Mouse (Mus musculus) kidney, postnatal 10 days (tissue): ENCODE data around the gene Polr3c.
"Not testable (repeated sequence)": the region's sequence is repeated elsewhere in the genome, so short reads cannot be mapped to it uniquely, and the experiment has no call there.

Experiments
- DNase-seq: peaks from one replicate; pipeline ENCODE4 v3.0.0; 2021; ENCODE audit warnings: mixed read lengths

Gene Polr3c

DNA sequence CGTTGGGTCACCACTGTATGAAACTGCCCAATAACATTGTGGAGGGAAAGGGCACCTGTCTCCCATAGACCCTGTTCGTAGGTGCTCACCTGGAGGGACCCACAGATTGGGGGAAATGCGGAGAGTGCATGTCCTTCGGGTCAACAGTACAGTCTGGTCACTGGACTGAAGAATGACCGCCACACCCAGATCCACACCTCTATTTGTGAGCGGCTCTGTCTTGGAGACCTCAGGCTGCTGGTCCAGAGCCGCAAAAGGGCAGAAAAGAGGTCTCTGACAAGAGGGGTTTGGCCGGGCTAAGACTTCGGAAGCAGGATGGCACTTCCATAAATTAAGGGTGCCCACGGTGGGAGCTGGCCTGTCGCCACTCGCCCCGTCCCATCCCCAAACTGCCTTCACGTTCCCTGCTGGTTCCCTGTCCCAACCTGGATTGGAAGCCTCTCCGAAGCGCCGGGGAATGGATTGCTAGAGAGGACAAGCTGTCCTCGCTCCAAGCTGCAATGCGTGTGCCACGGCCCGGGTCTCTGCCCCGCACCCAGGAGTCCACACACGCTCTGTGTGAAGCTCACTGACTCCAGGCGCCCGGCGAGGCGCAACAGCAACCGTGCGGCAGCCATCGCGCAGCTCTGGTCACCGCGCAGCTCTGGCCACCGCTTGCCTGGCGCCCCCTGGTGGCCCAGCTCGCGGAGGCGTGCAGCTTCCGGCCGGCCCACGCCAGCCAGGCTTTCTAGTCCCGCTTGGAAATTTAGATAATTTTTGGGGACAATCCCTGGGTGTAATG, 19.3 kb downstream of the Polr3c start, which contains the start of gene Nudt17:
TSS of gene Nudt17 (minus strand) at position 660 of the 781 bp plus-strand sequence.
- peak; percentile 93 for DNase-seq

DNA sequence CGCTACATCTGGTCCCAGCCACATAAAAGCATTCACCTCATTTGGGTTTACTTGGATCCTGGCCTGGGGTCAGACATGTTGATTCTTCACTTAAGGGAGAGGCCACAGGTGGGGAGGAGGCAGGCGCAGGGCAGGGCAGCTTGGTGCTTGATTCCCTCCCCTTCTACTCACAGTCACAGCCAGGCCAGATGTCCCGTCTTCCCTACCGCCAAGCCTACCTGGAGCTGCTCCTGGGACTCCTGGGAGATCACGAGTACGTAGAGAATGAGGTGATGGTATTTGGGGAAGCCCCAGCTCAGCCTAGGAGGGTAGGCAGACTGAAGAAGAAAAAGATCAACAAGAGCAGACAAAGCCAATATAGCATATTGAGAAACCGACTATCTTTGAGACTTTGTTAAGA, 20.4 kb downstream of the Polr3c start:
- DNase-seq = no peak

DNA sequence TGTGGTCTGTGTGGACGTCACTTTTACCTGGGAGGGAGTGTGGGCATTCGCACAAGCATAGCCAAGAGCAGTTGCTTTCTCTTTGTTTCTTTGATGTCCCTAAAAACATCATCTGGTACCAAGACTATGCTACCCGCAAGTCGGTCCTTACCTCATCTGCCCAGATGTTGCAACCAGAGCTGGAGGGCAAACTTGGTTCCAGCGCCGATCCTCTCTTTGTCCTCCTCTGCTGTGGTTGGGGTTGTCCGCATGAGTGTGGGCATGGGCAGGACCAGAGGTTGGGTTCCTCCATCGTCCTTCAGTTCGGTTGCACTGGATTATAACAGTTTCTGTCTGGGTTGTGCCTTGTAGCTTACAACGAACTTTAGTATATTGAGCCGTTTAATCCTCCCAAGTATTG, 21.2 kb downstream of the Polr3c start:
- DNase-seq = no peak

DNA sequence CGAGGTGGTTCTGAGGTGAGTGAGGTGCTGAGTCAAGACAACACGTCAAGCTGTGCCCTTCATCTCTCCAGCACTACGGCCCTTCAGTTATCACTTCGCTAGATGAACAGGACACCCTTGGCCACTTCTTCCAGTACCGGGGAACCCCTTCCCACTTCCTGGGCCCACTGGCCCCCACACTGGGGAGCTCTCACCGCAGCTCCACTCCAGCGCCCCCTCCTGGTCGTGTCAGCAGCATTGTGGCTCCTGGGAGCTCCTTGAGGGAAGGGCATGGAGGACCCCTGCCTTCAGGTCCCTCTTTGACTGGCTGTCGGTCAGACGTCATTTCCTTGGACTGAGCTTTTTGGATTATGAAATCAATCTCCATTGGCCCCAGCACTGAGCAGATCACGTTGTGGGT, 22.6 kb downstream of the Polr3c start:
- peak; percentile 51 for DNase-seq

DNA sequence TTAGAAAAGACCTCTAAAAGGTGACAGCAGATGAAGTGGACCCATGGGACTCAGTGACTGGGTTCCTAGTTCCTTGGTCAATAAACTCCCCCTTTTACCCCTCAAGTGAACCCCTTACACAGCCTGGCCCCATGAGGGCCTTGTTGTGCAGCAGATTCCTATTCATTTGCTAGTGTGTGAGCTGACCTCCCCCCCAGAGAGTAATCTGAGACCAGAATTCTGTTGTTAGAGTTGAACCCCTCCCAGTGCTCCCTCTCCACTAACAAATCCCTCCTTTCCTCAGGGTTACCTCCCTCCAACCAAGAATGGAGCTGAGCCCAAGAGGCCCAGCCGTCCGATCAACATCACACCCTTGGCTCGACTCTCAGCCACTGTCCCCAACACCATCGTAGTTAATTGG, 26.4 kb downstream of the Polr3c start:
- no peak for DNase-seq

DNA sequence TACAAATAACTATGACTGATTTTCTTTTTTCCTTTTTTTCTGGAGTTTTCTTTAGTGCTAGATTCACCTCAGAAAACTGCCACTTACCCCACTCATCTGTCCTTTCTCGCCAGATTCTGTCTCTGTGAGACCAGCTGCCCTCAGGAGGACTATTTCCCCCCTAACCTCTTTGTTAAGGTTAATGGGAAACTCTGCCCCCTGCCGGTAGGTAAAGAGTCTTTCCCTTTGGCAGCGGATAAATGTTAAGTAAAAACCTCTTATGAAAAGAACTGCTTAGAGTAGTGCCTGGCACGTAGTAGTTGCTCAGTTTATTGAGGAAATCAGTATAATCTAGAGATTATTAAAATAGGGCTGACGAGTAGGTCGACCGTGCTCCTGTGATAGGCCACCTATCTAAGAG, 27.1 kb downstream of the Polr3c start:
- DNase-seq = peak; percentile 49

DNA sequence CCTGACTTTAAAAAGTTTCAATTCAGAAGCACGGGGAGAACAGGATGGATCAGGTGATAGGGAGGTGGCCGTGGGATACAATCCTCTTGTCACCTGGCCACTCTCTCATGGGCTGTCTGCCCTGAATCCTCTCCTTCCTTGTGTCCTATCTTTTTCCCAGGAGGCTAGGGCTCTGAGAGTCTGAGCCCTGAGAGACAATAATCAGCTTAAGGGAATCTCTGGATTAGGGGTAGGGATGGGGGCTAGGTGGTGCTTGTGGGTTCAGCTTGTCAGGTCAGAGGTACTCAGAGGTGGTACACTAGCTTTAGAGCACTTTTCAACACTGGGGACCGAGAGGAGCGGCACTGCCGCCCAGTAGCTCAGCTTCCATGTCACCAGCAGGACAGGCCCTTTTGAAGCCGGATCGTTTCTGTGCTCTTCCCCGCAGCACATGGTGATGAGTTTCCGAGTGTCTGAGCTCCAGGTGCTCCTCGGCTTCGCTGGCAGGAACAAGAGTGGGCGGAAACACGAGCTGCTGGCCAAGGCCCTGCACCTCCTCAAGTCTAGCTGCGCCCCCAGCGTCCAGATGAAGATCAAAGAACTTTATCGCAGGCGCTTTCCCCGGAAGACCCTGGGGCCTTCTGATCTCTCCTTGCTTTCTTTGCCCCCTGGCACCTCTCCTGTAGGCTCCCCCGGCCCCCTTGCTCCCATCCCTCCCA, 28.3 kb downstream of the Polr3c start:
- no peak for DNase-seq

DNA sequence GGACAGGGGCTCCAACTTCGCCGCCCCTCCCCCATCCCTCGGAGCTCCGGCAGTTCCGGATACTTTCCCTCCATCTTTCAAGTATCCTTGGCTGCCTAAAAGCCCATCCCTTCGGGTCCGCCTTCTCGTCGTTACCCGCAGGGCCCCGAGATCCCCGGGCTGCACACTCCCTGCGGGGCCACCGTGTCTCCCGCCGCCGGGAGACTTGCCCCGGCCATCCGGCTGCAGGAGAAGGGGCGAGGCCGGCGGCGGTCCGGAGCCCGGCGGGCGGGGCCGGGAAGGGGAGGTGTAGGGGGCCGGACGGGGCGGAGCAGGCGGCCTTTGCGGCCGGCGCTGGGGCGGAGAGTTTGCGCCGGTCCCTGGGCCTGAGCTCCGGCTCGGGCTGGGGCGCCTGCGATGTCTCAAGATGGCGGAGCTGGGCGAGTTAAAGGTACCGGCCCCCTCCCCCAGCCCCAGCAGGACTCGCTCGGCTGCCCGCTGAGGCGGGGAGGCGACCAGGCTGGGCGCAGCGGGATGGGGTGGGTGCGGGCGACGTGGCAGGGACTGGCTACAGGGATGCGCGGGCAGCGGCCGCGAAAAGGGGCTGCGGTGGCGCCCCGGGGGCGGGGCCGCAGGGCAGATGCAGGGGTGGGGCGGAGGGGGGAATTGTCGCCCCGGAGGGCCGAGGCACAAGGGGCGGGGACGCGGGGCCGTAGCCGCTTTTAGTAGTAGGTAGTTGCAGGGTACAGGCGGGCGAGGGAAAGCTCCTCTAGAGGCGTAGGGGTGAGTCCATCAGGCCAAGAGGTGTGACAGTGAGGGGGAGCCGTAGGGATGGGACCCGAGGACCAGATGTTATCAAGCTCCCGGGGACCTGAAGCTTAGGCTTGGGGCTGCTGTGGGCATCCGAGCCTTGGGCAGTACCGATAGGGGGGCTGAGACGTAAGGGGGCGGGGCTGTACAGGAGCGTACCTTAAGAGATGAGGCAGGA, 30.4 kb downstream of the Polr3c start:
- peak; percentile 96 for DNase-seq

DNA sequence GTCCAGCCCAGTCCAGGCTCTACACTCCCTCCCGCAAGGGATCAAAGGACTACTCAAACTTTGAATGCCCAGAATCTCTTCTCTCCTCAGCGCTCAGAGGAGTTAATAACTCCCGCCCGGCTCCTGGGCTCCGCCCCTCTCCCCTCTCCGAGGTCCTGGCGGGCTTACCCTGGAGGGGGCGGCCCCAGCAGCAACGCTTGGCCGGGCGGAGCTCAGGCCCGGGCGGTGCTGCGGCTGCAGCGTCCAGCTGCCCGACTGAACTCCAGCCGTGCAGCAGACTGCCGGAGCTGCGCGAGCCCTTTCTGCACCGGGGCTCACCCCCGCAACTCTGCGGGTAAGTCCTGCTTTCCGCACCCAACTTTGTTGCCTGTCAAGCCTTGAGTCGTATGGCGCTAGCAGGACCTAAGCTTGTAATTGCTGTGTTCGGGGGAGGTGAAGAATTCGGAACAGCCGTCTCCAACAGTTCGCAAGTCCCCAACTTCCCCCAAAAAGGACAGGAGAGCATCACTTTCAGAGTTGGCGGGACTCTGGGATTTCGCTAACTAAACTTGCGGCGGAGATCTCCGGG, 31.1 kb downstream of the Polr3c start, which contains the start of gene Pias3:
TSS of gene Pias3 (plus strand) at position 187 of the 568 bp plus-strand sequence.
- peak; percentile 93 for DNase-seq

DNA sequence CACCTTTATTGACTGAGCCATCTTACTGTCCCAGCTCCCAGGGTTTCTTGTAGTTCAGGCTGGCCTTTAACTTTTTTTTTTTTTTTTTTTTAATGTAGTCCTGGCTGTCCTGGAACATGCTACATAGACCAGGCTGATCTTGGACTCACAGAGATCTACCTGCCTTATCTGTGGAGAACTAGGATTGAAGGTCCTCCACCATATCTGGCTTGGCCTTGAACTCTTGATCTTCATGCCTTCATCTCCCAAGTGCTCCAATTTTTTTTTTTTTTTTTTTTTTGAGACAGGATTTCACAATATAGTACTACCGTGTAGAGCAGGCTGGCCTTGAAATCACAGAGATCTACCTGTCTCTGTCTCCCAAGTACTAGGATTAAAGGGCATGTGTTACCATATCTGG, 33.8 kb downstream of the Polr3c start:
- DNase-seq = no peak

DNA sequence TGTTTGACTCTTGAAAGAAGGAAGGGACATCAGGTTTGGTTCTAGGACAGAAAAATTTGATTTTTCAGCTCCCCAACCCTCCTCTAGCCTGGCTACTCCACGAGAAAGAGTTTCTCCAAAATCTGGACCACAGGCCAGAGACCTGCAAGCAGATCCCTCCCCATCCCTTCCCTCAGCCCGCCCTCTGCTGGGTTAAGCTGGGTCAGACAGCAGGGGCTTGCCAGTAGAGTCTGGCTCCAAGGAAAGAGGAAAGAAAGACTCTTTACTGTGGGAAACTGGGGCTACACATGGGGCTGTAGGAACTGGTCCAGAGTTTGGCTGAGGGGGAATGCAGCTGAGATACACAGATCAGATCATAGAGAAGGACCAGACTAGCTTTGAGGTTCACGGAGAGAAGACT, 34.9 kb downstream of the Polr3c start:
- peak; percentile 75 for DNase-seq

DNA sequence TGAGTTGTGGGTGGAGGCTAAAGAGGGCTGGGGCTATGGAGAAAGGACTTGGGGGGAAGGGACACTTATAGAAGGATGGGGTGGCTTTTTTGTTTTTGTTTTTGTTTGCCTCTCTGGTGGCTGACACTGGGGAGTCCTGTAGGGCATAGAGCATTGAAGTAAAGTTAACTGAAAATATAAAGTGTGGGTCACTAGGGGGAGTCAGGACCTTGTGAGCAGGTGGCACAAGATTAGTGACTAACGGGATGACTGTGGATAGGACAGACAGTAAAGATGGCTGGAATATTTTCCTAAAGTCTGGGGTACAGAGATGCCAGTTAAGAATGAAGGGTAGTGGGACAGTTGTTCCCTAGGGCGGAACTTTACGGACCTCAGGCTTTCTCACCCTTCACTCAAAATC, 37.1 kb downstream of the Polr3c start:
- no peak for DNase-seq

DNA sequence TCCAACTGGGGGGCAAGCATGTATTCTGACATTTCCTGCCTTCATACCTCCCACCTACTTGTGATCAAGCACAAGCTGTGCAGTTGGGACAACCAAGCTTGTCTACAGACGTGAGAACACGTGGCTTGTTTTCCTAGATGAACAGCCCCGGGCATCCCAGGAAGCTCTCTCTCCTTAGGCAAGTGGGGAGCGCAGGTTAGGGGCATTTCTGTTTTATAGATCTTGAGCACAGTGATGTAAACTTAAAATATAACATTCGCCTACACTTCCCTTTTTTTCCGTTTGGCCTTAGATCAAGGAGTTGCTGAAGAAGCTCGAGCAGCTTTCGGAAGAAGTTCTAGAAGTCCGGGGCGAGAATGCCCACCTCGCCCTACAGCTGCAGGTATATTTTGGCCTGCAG, 38.6 kb downstream of the Polr3c start:
- no peak for DNase-seq

DNA sequence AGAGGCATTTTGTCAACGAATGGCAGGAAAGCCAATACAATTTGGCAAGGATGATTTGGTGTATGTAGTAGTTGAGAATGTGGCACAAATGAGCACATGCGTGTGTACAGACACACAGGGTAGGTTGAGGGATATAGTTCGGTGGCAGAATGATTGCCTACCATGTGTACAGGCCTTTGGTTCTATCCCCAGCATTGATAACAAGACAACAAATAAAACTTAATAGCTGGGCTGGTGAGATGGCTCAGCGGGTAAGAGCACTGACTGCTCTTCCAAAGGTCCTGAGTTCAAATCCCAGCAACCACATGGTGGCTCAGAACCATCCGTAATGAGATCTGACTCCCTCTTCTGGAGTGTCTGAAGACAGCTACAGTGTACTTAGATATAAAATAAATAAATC, 41.4 kb downstream of the Polr3c start:
- not testable (repeated sequence) for DNase-seq

DNA sequence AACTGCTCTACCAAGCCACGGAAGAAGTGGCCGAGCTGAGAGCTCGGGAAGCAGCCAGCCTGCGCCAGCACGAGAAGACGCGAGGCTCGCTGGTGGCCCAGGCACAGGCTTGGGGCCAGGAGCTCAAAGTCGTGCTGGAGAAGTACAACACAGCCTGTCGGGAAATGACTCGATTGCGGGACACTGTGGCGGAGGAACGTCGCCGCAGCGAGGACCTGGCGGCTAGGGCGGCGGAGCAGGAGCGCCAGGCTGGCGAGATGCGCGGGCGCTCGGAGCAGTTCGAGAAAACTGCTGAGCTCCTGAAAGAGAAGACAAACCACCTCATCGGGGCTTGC, 42.6 kb downstream of the Polr3c start:
- no peak for DNase-seq

DNA sequence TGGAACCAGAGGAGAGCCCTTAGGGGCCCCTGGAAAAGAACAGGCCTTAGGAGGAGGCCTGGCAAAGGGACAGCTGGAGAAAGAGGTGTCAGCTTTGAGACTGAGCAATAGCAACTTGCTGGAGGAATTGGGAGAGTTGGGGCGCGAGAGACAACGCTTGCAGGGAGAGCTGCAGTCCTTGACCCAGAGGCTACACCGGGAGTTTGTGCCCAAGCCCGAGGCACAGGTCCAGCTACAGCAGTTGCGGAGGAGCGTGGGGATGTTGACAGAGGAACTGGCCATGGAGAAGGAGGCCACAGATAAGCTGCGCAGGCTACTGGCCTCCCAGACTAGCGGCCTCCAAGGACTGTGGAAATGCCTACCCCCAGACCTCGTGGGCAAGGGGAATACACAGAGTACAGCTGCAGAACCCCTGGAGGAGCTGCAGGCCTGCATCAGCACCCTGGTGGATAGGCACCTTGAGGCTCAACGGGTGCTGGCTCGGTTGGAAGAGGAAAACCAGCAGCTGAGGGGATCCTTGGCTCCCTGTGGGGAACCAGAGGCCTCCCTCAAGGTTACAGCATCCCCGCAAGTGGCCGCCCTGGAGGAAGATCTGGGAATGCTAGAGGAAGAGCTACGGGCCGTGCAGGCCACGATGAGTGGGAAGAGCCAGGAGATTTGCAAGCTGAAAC, 43.1 kb downstream of the Polr3c start:
- DNase-seq = no peak

DNA sequence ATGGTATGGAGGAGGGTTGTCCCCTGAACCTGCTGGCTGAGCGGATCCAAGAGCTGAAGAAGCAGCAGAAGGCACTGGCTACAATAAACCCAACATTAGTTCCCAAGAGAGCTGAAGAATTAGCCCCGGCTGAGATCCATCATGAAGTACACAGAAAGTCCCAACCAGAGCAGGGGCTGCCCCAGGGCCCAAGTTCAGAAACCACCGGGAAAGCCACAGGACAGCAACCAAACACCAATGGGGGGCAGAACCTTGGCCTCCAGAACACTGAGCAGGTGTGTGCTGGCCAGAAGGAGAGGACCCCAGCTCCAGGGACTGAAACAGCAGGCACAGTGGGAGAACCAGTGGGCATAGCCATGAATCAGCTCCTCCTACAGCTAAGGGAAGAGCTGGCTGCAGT, 43.9 kb downstream of the Polr3c start:
- DNase-seq = no peak

DNA sequence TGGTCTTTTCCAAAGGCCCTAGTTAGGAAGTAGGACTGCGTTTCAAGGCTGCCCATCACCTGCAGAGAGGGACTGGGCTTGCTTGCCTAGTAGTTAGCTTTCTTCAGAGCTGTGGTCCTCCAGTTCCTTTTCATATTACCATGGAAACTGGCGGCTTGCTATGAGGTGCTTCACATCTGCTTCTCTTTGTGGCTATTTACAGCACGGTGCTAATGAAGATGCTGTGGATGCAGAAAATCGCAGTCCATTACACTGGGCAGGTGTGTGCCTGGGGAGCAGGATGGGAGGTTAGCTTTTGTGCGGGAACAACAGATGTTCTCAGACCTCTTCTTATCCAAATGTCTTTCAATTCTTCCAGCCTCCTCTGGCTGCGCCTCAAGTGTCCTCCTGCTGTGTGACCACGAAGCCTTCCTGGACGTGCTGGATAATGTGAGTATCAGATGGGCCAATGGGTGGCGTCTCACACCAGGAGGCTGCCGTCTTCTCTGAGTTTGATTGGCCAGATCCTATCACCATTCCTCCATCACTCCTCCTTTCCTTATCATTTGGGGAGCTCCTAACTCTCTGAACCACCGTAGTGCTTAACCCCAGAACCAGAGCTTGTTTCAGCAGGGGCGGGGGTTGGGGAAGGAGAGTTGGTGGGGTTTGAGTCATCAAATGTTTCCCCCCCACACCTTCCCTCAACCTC, 47.0 kb downstream of the Polr3c start:
- DNase-seq = no peak

DNA sequence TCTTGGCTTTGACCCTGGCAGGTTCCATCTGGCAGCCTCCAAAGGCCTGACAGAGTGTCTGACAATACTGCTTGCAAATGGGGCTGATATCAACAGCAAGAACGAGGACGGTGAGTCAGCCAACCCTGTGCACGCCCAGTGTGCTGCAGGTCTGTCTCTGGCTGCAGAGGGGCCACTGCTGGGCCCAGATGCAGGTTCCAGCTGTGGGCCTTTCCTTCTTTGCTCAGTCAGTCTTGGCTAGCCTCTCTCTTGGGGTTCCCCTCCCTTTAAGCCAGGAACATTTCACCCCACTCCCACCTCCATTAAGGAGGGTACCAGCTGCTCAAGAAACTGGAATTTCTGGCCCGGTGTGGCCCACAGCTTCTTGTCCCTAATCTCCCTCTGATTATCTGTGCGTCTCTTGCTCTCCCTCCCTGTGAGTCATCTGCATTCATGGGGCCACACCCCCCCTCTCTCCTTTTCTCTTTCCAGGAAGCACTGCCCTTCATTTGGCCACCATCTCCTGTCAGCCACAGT, 48.2 kb downstream of the Polr3c start:
- DNase-seq = no peak

DNA sequence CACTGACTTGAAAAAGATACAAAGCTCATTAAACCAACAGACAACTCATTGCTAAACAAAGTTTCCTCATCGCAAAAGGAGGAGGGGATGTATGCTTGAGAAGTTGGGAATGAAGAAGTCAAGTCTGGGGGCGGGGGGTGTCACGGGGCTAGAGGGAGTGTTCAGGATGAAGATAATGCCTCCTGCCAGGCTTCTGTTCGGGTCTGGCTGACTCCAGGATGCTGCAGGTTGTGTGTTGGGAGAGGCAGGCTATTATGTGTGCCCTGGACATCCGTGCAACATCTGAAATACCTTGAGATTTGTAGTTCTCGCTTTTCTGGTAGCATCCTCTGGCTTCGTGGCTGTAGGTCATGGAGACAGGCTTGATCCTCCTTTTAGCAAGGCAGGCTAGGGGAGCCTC, 49.0 kb downstream of the Polr3c start:
- no peak for DNase-seq

DNA sequence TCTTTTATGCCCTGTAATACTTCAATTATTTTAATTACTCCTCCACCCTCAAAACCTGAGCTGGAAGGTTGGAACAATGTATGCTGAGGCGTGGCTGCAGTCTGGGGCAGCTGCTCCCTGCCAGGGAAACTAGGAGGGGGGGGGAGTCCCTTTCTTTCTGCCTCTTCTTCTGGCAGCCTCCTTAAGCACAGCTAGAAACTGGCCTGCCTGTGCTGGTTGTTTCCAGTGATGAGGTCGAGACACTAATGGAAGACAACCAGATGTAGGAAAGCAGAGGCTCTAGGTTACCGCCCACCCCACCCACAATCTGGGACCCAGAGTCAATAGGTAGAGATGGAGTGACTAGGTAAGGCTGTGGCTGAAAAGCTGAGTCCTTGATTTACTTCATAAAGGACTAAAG, 51.7 kb downstream of the Polr3c start:
- DNase-seq = no peak

DNA sequence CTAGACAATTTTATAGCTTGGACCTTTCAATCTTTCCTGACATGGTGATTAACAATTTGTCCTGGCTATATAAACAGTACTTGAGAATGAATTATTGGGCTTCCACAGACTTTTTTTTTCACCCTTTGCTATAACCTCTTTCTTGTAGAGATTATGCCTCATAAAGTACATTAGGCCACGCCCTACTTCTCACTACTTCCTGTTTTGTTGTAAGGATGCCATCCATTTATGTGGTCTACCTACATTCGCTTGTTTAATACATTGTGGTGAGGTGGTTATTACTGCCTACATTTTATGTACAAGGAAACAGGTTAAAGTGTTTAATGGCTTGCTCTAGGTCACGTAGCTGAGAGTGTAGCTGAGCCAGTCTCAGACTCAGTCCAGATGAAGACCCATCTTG, 52.3 kb downstream of the Polr3c start:
- DNase-seq = no peak
